Mouse (Mus musculus): ENCODE measurements around the gene Inpp4a. TPM values are rescaled to one million over a fixed set of nuclear protein-coding genes. Genes with fewer than 3 reads are reported as not detected.

Gene Inpp4a
- polyA plus RNA-seq (2012; rRNA removed) = 4.6 and 5.6 TPM in 2 replicates

GRCm38 (mm10) chr1:37299540-37300491 is at the start of gene Inpp4a:
Gene Inpp4a (plus strand): TSS chr1:37299865.

GRCm38 (mm10) chr1:37429366-37430296 is 130.0 kb downstream of the Inpp4a start, which contains the start of the genes Coa5 and Unc50:
Gene Coa5 (minus strand): TSS chr1:37430103.
Gene Unc50 (plus strand): TSS chr1:37430139.

Other genes with a start within 250 kb of the Inpp4a start
- gene Cnga3, start 85.4 kb upstream of the Inpp4a start, polyA plus RNA-seq (2012; rRNA removed) = not detected in 2 replicates
- gene Coa5, start 130.2 kb downstream of the Inpp4a start, polyA plus RNA-seq (2012; rRNA removed) = 18.9 and 19.5 TPM in 2 replicates
- gene Unc50, start 130.3 kb downstream of the Inpp4a start, polyA plus RNA-seq (2012; rRNA removed) = 42.8 and 44.0 TPM in 2 replicates
- 1.00 and 1.1 TPM in 2 replicates for gene Mgat4a, start 241.2 kb downstream of the Inpp4a start, polyA plus RNA-seq (2012; rRNA removed)

Data from liver, embryonic 18 days (tissue).